Mouse (Mus musculus): ENCODE data around the gene Esrrg.

GRCm38 (mm10) chr1:187674771-187675186 is 66.2 kb downstream of the Esrrg start:
- TF ChIP-seq CTCF (conservative IDR thresholded peaks at IDR 0.05; ENCODE audit: low read length): no peak
- no peak for TF ChIP-seq NANOG (IDR thresholded peaks at IDR 0.05; ENCODE audit: borderline replicate concordance, low read length)

Measured in E14TG2a.4 (cell line).